Mouse (Mus musculus) erythroid progenitor cell, adult 5-6 weeks (primary cell): Measurements from ENCODE around the gene Gm20388. TPM values are rescaled to one million over a fixed set of nuclear protein-coding genes. Genes with fewer than 3 reads are reported as not detected.

Source experiments
- ATAC-seq: replicated peaks from 2 replicates; pipeline ENCODE4 v1.8.0; 2016; ENCODE audit warnings: moderate number of reproducible peaks, mild to moderate bottlenecking, moderate TSS enrichment, inconsistent platforms; ENCODE audit not compliant: poor library complexity, low FRiP score, severe bottlenecking
- total RNA-seq, 2 experiments: library from RNA; stranded (forward) in 1 of 2; stranded (reverse) in 1 of 2; fragments of 150-400 nt in 1 of 2; fragments of 186-747, 209-891 nt in 1 of 2; gene quantifications; 2 replicates each; pipeline versions ENCODE4 v1.2.3 to v1.2.4; 2015 to 2017; ENCODE audit warnings: low replicate concordance in 2 of 2

Gene Gm20388
- total RNA-seq, 2 experiments from 2014 or later: 4.2 TPM; not detected in 1

DNA sequence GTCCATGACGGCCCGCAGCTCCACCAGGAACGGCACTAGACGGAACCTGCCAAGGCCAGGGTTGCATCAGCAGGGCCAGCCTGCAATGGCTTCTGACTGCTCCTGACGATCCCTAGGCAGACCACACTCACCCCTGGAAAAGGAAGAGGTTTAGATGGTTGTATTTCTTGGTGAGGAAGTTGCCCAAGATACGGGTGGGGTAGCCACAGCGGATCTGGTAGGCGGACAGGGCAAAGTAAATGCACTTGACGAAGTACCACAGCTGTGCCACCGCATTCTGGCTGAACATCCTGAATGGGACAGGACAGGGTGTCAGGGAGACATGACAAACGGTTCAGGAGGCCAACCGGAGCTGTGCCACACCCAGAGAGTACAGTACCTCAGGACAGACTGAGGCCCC is 2574.2 kb downstream of the Gm20388 start:
- no peak for ATAC-seq

- no peak for ATAC-seq
These were observed 2577.7 kb downstream of the Gm20388 start for GRCm38 (mm10) chr8:122488387-122488786.

DNA sequence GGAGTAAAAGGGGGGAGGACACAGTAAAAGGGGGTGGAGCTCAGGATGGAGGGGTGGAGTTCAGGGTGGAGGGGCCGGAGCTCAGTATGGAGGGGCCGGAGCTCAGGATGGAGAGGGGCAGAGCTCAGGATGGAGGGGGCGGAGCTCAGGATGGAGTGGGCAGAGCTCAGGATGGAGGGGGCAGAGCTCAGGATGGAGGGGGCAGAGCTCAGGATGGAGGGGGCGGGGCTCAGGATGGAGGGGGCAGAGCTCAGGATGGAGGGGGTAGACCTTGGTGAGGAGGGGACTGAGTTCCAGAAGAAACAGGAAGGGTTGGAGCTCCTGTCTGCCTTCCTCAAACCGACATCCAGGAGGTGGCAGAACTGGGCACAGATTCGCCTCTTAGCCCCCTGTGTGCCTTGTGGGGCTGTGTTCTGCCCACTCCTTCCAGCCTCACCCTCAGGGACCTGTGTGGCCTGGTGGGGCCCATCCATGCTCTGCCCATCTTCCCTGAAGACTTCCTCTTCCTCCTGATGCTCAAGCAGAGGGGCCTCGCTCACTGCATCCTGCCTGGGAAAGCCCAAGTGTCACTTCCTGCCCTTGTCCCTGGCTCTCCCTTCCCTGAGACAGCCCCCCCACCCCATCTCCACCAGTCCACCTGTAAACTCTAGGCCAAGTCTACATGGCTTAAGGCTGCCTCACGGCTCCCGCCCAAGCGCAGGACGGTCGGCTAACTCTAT is 2586.5 kb downstream of the Gm20388 start:
- ATAC-seq: no peak

DNA sequence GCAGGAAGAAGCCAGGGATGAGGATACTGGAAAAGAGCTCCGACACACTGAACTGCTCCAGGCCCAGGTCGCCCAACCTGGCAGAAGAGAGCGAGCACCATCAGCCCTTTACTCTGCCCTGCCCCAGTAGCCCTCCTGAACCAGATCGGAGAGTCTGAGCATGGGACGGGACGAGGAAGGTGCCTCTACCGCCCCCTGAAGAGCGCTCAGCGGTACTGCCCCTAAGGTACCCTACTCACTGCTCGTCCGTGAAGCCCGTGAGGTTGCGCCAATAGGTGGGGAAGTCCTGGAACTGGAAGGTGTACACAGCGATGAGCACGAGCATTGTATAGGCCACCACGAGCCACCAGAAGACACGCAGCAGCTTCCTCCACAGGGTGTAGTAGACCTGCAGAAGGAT is 2587.3 kb downstream of the Gm20388 start:
- ATAC-seq: no peak

DNA sequence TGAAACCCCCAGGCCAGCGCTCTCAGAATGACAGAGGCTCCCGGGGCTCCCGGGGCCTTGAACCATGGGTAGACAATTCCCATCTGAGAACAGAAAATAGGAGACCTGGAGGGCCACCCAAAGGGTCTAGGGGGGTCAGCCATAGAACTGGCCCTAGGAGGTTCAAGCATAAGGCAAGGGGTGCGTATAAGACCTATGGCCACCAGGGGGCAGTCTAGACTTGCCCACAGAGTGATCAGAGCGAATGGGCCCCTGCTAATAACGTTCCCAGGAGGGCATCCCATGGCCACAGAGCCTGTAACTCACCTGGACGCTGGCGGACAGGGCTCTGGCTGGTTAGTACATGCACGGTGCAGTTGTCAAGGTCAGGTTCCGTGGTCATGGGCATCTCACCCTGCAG is 2590.2 kb downstream of the Gm20388 start:
- ATAC-seq: peak; percentile 85

GRCm38 (mm10) chr8:122511552-122511951 is 2600.9 kb downstream of the Gm20388 start:
- ATAC-seq: no peak

DNA sequence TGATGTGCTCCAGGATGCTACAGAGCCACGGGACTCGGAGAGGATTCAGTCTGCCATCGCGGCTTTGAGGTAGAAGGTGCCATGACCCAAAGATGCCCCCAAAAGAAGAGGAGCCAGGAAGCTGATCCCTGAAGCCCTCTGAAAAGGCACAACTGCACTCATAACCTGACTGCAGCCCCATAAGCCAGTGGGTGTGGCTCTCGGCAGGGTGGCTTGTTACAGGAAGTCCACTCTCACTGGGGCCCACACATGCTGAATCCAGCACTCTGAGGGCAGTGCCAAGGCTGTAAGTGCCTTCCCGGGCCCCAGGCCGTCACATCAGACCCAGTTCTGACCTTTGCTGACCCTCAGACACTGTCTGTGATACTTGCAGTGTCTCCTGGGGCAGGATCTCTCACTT is 2601.8 kb downstream of the Gm20388 start:
- ATAC-seq: no peak

DNA sequence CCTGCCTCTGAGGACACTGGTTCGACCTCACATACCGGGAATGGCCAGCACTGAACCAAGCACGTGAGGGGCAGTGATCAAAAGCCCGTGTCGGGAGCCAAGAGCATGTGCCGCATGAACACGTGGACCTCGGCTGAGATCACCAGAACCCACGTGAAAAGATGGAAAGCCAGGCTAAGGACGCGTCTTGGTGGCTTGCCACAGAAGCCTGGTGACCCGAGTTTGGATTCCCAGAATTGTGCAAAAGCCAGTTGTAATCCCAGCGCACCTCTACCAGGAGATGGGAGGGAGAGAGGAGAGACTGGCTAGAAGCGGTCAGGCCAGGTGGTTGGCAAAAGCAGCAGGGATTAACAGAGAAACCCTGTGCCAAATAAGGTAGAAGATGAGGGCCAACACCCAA is 2605.1 kb downstream of the Gm20388 start:
- ATAC-seq: no peak

GRCm38 (mm10) chr8:122517541-122518190 is 2607.0 kb downstream of the Gm20388 start:
- no peak for ATAC-seq

DNA sequence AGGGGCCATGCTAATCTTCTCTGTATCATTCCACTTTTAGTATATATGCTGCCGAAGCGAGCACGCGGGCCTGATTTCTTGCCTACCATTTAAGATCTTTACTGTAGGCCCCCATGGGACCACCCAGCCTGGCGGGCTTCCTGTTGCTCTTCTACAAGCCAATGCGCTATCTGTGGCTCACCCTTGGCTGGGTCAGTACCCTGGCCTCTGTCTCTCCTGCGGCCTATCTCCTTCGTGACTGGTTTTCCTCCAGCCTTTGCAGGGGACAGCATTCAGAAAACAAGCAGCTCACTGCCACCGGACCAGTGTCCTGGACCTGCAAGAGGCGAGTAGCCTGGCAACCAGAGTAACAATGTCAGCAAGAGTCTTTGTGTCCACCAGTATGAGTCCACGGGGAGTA is 2610.0 kb downstream of the Gm20388 start:
- no peak for ATAC-seq

GRCm38 (mm10) chr8:122522796-122523651 is 2612.4 kb downstream of the Gm20388 start:
- no peak for ATAC-seq

DNA sequence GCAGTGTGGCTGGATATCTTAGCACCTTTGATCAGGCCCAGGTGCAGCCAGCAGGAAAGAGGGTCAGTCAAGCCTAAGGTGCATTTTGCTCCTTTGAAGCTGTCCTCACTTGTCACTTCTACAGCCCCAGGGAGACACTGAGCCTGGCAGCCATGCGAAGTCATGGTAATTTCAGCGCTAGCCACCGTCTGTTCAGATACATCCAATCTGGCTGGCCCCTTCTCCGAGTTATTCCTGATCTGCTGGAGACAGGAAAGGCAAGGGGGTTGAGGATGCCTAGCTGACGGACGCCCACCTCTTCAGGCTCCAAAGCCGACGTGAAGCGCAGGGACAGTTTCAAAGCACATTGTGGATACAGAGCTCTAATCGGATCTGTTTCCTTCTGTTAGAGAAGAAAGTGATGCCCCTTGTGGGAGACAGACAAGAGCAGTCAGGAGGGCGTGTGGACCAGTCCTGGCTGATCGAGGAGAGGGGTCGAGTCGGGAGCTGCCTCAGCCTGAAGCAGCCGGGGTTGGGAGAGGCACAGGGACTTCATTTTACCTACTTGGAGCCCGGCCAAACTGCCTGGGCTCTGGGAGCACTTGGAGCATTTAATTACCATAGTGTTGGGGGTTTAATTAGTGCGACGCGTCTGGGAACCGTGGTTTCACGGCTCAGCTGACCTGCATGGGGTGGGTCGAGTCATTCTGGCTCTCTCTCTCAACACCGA is 2613.2 kb downstream of the Gm20388 start:
- no peak for ATAC-seq

DNA sequence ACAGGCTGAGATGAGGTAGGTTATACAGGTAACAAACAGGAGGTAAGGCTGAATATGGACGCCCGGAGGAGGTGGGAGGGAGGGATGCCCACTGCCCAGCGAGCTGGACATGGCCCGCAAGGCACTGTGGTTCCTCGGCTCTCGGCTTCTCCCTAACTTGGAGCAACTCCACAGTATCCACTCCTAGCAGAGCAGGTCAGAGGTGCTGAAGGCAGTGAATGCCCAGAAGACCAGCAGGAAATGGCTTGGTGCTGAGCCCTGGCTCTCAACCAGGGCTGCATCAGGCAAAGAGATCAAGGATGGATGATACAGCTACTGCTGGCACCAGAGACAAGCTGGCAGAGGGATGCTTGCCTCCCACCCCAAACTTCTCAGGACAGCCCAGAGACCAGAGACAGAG is 2613.9 kb downstream of the Gm20388 start:
- no peak for ATAC-seq

GRCm38 (mm10) chr8:122525004-122525403 is 2614.4 kb downstream of the Gm20388 start:
- 0 out of 2 replicates have a peak, but pooled peaks have one; percentile 7 for ATAC-seq

- ATAC-seq: no peak
These were observed 2615.4 kb downstream of the Gm20388 start for GRCm38 (mm10) chr8:122526084-122526483.

- ATAC-seq: no peak
These were observed 2616.0 kb downstream of the Gm20388 start for GRCm38 (mm10) chr8:122526526-122527170.

- no peak for ATAC-seq
These were observed 2617.3 kb downstream of the Gm20388 start for GRCm38 (mm10) chr8:122527937-122528336.

GRCm38 (mm10) chr8:122529159-122529558 is 2618.5 kb downstream of the Gm20388 start:
- no peak for ATAC-seq

- ATAC-seq: no peak
These were observed 2620.7 kb downstream of the Gm20388 start for GRCm38 (mm10) chr8:122531312-122531711.
